Mouse (Mus musculus) stomach, postnatal 0 days (tissue): ENCODE results near the gene Atp2a3.

Source experiments
- CTCF ChIP-seq: IDR thresholded peaks from 2 replicates; pipeline ENCODE4 v1.5.1; 2016; ENCODE audit warnings: antibody characterized with exemption, low read depth, mild to moderate bottlenecking, moderate library complexity
- EP300 ChIP-seq: optimal IDR thresholded peaks from 2 replicates; pipeline ENCODE3; 2016; ENCODE audit warnings: antibody characterized with exemption

DNA sequence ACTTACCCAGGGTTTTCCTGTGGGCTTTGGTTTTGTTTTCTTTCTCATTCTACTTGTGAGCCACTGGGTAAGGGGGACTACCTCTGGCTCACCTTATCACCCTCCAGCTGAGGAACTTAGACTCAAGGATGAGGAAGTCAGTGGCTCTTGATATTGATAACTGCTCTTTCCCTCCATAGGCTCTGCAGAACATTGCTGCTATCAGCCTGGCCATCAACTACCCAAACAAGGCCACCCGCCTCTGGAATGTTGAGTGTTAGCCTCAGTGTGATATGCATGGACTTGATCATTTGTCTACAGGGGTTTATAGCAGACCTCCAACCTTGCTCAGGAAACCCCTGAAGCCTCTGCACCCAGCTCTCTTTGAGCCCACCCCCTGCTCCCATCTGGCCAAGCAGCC lies 36.5 kb upstream of the Atp2a3 start:
- TF ChIP-seq CTCF (no peak), EP300 (no peak)
